Mouse (Mus musculus) cerebellum, adult 18-20 months (tissue): ENCODE results near the gene Mxd3.

ENCODE experiments used
- DNase-seq, 2 experiments: peaks; one replicate each; pipeline ENCODE4 v3.0.0; 2021

The Mxd3 gene

DNA sequence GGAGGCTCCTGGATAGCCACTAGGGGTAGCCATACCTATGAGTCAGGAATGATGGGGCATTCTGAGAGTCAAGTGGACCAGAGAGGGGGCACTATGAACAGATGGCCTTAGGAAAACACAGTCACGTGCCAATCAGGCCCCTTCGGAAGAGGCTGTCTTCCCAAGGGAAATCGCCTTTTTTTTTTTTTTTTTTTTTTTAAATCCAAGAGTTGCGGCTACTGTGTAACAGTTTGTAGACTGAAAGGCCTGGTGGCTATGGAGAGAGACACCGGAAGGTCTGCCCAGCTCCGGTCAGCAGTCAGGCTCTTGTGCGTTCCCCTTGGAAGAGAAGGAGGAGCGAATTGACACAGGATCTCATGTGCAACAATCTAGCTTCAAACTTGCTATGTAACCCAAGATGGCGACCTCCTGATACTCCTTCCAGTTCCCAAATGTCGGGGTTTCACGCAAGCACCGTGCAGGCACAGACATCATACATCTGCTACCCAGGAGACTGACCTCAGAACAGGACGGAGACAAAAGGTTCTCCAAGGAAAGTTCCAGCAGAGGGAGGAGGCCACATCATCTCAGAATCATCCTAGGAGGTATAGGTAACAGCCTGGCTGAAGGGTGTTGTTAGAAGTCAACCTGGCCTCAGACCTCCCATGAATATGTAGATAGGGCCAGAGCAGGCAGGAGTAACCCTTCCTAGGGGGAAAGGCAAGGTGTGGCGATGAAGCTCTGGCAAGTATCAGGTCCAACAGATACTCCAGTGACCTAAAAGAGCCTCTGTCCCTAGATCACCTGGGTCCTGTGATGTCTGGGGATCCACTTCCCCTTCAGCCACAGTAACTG is 1.2 kb upstream of the Mxd3 start:
- DNase-seq, result no peak

DNA sequence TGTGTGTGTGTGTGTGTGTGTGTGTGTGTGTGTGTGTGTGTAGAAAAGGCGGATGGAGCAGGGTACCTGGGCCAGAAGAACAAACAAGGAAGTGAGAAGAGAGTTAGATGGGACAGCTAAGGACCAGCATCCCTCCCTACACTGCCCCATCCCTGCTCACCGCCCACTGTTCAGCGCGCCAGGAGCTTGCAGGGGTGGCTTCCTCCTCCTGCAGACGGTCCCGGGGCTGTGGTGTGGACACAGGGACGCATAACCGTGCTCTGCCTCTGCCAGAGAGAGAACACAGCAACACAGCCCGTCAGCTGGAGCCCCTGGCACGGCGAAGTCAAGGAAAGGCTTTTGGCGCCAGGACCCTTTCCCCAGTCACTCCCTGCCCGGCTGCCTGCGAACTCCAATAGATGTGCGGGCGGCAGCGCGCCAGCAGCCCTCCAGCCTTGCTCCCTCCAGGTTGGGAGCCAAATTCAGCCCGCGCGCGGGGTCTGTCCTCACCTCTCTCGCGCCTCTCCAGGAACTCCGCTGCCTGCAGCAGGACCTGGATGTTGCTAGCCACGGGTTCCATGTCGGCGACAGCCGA is 427 bp downstream of the Mxd3 start:
- peak; percentile 34 to 44 for DNase-seq

GRCm38 (mm10) chr13:55328641-55329040 is 982 bp downstream of the Mxd3 start:
- DNase-seq, result no peak

DNA sequence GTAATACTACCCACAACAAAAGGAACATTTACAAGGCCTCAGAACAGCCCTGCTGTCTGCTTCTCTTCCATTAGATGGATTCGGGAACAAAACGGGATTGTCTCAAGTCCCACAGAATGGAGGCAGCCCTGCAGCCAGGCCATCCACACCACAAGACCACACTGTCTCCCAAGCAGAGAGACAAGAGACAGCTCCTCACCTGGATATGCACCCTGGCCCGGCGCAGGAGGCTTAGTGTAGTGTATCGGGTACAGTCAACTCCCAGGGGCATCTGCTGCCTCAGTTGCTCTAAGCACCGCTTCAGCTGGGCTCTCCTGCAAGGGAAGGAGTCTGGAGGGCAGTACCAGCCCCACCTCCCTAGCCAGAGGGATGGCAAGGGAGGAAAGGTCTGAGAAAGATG is 1.5 kb downstream of the Mxd3 start:
- DNase-seq, result no peak

DNA sequence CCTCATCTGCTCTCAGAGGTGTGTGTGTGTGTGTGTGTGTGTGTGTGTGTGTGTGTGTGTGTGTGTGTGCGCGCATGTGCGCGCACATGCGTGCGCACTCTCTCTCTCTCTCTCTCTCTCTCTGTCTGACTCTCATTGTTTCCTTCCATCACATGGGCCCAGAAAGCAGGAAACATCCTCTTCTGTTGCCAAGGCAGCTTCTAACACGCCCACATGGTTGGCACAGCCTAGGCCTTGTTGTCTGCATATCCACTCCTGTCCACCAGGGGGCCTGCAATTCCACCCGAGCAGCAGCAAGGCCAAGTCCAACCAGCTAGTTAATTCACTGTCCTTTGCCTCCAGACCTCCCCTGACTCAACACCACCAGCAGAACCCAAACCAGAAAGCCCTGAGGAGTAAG is 2.0 kb downstream of the Mxd3 start:
- DNase-seq, result peak; percentile 80 to 85

DNA sequence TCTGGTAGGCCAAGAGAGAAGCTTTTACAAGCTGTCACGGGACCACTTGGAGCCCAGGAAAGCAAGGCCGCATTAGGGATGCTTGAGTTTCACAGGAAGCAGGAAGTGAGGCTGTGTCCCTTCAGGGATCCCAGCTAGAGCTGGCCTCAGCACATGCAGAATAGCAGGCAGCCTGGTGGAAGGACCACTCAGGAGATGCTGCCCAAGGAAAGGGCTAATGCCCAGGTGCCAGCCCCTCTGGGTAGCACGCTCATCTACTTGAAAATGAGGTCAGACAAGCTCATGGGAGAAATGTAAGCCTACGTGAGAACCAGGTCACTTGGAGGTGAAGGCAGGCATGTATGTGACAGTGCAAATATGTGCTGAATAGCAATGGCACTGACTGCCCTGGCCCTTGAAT is 2.5 kb downstream of the Mxd3 start:
- DNase-seq, result no peak

- no peak for DNase-seq
Observed at GRCm38 (mm10) chr13:55325596-55325995, 4.0 kb downstream of the Mxd3 start.

- peak; percentile 57 to 65 for DNase-seq
Observed at GRCm38 (mm10) chr13:55322130-55322825, 7.3 kb downstream of the Mxd3 start.

- peak; percentile 83 to 91 for DNase-seq
Observed at GRCm38 (mm10) chr13:55321434-55322129, 8.0 kb downstream of the Mxd3 start, which contains the start of gene Rab24. TSS of gene Rab24 (minus strand) at chr13:55321946.

- DNase-seq, result peak; percentile 51 to 53
Observed at GRCm38 (mm10) chr13:55319931-55320533, 9.6 kb downstream of the Mxd3 start, which contains the start of gene Prelid1. TSS of gene Prelid1 (plus strand) at chr13:55320500.

DNA sequence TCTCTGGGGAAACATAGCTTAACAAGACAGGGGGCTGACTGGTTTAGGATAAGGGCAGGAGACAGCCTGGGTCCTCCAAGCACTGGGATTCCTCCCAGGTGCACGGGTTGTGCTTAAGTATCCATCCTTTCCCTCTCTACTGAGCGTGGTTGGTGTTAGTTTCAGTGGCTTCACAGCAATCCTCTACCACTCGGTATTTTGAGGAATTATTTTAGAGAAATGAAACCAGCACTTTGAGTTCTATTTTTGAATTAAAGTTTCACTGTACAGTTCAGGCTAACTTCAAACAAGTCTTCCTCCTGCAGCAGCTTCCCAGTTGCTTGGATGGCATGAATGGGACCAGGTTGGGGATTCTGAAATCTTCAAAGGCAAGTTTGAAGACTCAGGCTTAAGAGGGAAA is 11.3 kb downstream of the Mxd3 start:
- no peak for DNase-seq

DNA sequence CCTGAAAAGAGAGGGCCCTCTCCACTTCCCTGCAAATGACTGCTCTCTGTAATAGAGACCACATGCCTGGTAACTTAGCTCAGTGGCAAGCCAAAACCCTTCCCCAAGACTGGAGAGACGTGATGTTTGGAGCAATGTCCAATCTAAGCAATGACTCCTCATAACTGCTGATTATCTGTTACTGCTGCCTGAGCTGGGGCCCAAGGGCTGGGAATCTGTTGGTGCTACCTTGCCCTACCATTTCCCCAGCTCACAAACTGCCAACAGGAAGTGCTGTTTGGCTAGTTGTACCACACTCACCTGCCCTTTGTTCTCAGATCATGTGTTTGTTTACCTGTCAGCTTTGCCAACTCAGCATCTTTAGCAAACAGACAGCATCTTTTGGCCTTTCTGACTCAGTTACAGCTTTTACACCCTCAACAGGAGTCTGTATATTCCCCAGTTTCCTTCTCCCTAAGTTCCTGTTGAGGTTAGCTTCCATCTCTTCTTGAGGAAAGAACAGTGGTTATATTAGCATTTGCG is 14.7 kb downstream of the Mxd3 start:
- DNase-seq, result no peak

GRCm38 (mm10) chr13:55313051-55313450 is 16.6 kb downstream of the Mxd3 start:
- no peak for DNase-seq

DNA sequence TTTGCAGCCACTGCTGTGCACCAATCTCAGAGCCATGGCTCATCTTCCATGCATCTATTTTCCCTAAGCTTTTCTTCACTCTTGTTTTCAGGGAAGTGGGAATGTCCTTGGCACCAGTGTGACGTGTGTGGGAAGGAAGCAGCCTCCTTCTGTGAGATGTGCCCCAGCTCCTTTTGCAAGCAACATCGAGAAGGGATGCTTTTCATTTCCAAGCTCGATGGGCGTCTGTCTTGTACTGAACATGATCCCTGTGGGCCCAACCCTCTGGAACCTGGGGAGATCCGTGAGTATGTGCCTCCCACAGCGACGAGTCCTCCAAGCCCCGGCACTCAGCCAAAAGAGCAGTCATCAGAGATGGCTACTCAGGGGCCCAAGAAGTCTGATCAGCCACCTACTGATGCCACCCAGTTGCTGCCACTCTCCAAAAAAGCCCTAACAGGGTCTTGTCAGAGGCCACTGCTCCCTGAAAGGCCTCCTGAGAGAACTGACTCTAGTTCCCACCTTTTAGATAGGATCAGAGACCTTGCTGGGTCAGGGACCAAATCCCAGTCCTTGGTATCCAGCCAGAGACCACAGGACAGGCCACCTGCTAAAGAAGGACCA is 17.5 kb downstream of the Mxd3 start:
- no peak for DNase-seq

GRCm38 (mm10) chr13:55300913-55301312 is 28.7 kb downstream of the Mxd3 start:
- DNase-seq, result no peak

- no peak for DNase-seq
Observed at GRCm38 (mm10) chr13:55296760-55297159, 32.9 kb downstream of the Mxd3 start.

GRCm38 (mm10) chr13:55288854-55289253 is 40.8 kb downstream of the Mxd3 start:
- no peak for DNase-seq

DNA sequence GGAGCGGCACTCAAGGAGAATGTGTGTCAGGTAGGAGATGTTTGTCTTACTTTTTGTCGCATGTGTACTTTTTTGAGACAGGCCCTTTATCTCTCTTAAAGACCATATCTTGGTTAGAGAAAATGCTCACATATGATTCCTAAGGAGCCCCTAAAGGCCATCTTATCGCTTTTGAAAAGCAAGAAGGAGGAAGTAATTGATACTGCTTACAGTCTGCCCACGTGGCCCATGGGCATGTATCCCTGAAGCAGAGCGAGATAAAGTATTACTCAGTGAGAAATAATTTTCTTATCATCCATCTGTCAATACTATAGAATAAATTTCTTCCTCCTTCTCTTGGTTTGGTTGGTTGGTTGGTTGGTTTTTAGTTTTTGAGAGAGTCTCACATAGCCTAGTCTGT is 52.0 kb downstream of the Mxd3 start:
- DNase-seq, result no peak

DNA sequence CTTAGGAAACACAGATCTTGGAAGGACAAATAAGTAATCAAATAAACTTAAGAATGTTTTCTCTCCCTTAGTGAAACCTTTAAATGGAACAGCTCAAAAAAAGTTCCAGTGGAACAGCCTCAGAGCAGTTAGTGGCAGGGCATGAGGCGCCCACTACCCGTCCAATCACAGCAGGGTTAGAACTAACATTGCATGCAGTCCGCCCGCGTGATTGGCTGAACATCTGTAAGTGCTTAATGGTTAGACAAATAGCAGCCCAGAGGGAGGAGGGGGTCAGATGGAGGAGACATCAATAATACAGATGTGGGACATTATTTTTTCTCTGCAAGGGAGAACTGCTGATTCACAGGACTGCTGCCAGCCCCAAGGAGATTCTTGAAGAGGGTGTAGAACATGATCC is 52.4 kb downstream of the Mxd3 start:
- no peak for DNase-seq
